19 mouse cellular contexts compared by ENCODE assay signal in the genomic region with DNA sequence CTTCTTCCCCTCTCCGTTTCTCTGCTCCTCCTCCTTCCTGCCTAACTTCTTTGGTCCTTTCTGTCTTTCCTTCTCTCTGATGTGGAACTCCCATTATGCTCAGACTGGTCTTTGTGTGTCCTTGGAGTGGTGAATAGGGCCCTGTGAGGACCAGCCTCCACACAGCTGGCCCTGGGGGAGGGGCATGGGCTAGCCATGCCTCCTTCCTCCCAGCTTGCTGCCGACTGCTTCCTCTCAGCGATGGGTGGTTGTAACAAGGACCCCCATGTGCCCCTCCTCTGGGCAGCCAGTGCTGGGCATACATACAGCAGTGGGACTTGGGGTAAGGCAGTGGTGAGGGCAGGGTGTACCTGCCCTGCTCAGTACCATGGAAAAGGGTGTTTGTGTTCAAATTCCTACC. TPM values are rescaled to one million over a fixed set of nuclear protein-coding genes. Genes with fewer than 3 reads are reported as not detected.
"Had no signal": no experiment of that assay in that cellular context is flagged by ENCODE, and none has a peak within 500 bp of the region (broad histone marks: within the 10 kb centered on the region; RNA-seq: fewer than 3 reads in every experiment).

No protein-coding gene starts in this region.

- H3K9ac ChIP-seq: limb, embryonic 13.5 days; liver, embryonic 14.5 days; midbrain, embryonic 12.5 days; neural tube, embryonic 15.5 days had no signal

- H3K4me2 ChIP-seq: limb, embryonic 13.5 days; midbrain, embryonic 12.5 days; neural tube, embryonic 15.5 days had no signal

- H3K27ac ChIP-seq: kidney, postnatal 0 days; limb, embryonic 13.5 days; liver, embryonic 14.5 days; midbrain, embryonic 12.5 days; neural tube, embryonic 15.5 days had no signal

- H3K27me3 ChIP-seq: limb, embryonic 13.5 days; midbrain, embryonic 12.5 days; neural tube, embryonic 15.5 days had no signal

- DNase-seq: kidney, adult 11 months; kidney, adult 9 months; kidney, postnatal 36 days; left cerebral cortex, postnatal 4 days; lung, adult 18-20 months; right cerebral cortex, adult 18-20 months; thymus, adult 18-20 months; thymus, postnatal 14 days had no signal

- H3K4me1 ChIP-seq: limb, embryonic 13.5 days; midbrain, embryonic 12.5 days; neural tube, embryonic 15.5 days had no signal

- H3K4me3 ChIP-seq: limb, embryonic 13.5 days; midbrain, embryonic 12.5 days; myocyte; neural tube, embryonic 15.5 days had no signal

- H3K9me3 ChIP-seq: limb, embryonic 13.5 days; midbrain, embryonic 12.5 days; neural tube, embryonic 15.5 days had no signal

RNA-seq across cellular contexts. Expression of a gene that starts 2.3 kb away (rescaled TPM):
- total RNA-seq: layer of hippocampus, postnatal 10 days; left cerebral cortex, adult 18-20 months; left cerebral cortex, postnatal 4 days; megakaryocyte-erythroid progenitor cell, adult 5-6 weeks had no signal
- polyA plus RNA-seq: liver, adult 2 months; liver, embryonic 14.5 days; neural tube, embryonic 11.5 days; neural tube, embryonic 15.5 days had no signal

RNA-seq across cellular contexts. Expression of a gene that starts 9.1 kb away (rescaled TPM):
- total RNA-seq: megakaryocyte-erythroid progenitor cell, adult 5-6 weeks had no signal
- polyA plus RNA-seq: myocyte had no signal

RNA-seq across cellular contexts. Expression of a gene that starts 57.0 kb away (rescaled TPM):
- total RNA-seq: left cerebral cortex, adult 18-20 months; left cerebral cortex, postnatal 4 days; megakaryocyte-erythroid progenitor cell, adult 5-6 weeks had no signal
- polyA plus RNA-seq: kidney, postnatal 0 days; midbrain, embryonic 12.5 days; myocyte; neural tube, embryonic 11.5 days; neural tube, embryonic 15.5 days had no signal
